Mouse (Mus musculus) adrenal gland, adult 18-20 months (tissue): ENCODE measurements around the gene Bri3. TPM values are rescaled to one million over a fixed set of nuclear protein-coding genes. Genes with fewer than 3 reads are reported as not detected.
A peak's percentile ranks its signal among the peaks of the same experiment; 100 is the strongest.

Experiments used
- DNase-seq, 2 experiments: peaks; one replicate each; pipeline ENCODE4 v3.0.0; 2021 to 2022; ENCODE audit warnings: low spot score in 2 of 2
- total RNA-seq, 2 experiments: library from RNA; stranded (reverse); gene quantifications; 1 replicate in 1 of 2; 2 replicates in 1 of 2; pipeline ENCODE4 v1.2.3; 2021

Gene Bri3
- total RNA-seq, 2 experiments from 2014 or later: 136 to 144 TPM

- DNase-seq: peak; percentile 33
Measured at GRCm38 (mm10) chr5:144411702-144412101, 167.5 kb downstream of the Bri3 start.

DNA sequence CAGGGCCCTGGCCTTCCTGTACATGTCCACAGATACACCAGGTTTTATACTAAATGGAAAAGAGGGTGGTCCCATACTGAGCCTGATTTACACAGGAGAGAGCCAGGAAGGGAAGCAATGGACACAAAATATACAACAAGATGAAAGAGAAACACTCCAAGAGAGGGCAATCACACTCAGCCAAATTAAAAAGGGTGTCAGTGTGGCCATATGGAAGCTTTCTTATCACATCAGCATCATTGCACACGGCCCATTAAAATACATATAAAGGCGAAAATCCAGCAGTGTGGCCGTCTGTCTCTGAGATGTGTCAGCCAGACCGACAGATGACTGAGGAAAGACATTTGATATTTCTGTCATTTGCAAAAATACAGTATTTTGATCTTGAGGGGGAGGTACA, 168.5 kb downstream of the Bri3 start:
- DNase-seq: no peak

- no peak for DNase-seq
Measured at GRCm38 (mm10) chr5:144418456-144418855, 174.2 kb downstream of the Bri3 start.

DNA sequence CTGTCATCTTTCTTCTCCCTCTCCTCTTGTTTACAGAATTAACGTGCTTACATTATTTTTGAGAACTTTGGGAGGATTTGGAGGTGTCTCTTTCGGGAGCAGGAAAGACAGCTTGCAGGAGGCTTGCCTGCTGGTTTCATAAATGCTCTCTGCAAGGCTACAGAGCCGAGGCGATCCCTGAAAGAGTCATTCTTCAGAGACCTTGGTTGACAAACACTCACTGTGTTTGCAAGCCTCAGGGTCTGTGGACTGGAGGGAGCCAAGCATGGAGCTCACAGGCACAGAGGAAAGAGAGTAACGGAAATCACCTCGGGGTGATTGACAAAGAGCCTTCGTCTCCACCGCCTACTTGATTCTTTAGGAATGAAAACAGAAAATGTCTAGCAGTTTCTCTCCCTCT, 175.8 kb downstream of the Bri3 start:
- DNase-seq: no peak

DNA sequence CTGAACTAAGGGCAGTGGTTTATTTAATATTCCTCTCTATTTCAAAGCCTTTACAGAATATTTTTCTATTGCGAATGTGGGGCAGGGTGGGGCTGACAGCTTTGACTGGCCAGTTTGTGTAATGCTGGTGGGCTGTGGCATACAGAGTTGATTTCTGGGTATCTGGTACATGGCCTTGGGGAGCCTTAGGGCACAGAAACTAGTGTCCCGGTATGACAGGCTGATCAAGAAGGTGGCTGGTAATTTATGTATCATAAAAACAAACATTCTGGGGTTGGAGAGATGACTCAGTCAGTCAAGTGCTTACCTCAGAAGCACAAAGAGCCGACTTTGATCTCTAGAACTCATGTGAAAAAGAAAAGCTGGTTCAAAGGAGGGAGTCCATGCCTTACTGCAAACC, 182.5 kb downstream of the Bri3 start:
- DNase-seq: no peak

GRCm38 (mm10) chr5:144427861-144428260, 183.6 kb downstream of the Bri3 start:
- DNase-seq: no peak

GRCm38 (mm10) chr5:144431481-144431880, 187.2 kb downstream of the Bri3 start:
- DNase-seq: no peak

GRCm38 (mm10) chr5:144439286-144440040, 195.2 kb downstream of the Bri3 start:
- DNase-seq: peak; percentile 10 to 32

- peak; percentile 56 to 67 for DNase-seq
Measured at GRCm38 (mm10) chr5:144441831-144442271, 197.6 kb downstream of the Bri3 start.

DNA sequence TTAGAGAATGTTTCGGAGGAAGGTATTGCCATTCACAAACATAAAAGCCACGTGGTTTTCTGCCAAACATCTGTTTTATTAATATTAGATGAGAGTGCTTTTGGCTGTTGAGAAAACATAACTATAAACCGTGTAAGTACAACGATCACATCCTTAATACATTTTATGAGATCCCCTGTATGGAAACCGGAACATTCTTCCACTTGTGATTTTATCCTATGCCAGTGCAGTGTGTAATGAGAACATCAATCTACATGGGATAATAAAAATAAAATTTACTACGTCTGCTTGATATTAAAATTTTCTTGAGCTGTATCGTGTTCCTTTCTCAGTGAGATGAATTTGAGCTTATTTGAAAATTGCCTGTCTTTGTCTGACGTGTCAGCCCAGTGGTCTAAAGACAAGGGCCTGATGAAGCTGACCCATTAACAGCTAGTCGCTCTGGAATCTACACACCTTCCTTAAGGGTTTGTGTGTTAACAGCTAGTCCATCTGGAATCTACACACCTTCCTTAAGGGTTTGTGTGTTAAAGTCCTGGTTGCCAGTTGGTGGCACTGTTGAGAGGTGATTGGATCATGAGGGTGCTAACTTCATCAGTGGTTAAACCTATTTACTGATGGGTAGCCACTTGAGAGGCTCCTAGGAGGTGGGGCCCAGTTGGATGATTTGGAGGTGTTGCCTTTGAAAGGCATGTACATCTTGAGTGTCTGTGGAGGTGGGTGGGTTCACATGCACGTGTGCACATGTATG, 202.4 kb downstream of the Bri3 start:
- no peak for DNase-seq

- no peak for DNase-seq
Measured at GRCm38 (mm10) chr5:144447226-144447616, 203.0 kb downstream of the Bri3 start.

DNA sequence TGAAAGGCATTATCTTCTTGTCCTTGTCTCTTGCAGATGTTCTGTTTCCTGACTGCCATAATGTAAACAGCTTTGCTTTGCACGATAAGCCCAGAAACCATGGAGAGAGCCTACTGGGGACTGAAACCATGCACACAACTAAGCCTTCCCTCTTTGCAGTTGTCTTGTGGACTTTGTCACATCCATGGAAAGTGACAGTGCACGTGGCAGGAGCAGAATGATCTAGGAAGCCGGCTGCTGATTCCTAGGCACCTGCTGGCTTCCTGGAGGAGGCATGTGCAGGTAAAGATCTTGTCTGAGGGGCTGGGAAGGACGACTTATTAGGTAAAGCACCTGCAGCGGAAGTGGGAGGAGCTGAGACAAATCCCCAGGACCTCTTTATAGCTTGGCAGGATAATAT, 203.7 kb downstream of the Bri3 start:
- no peak for DNase-seq

- DNase-seq: no peak
Measured at GRCm38 (mm10) chr5:144452776-144453455, 208.7 kb downstream of the Bri3 start.

DNA sequence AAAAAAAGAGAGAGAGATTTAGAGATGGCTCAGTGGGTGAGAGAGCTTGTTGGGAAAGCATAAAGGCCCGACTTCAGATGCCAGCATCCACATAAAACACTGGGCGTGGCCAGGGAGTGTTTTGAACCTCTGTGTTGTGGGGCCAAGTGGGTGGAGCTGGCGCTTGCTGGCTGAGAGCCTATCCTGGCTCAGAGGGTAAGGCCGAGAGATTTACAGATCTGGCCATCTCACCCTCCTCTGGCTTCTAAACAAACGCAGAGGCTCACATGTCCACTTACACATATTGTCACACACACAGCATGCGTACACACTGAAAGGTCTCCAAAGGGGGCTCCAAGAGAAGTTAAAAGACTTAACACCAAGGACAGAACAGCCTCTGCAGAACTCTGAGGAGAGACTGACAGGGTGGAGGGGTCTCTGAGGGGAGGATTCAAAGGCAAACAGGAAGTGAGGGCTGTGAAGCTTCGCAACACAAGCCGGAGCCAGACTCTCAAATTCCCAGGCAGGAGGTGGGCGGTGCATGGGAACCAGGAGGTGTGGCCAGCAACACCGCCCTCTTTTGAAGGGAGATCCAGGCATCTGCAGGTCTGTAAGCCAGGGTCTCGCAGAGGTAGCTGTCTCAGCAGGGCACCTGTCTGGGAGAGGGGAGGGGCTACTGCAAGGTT, 213.5 kb downstream of the Bri3 start:
- DNase-seq: peak; percentile 22 to 26

DNA sequence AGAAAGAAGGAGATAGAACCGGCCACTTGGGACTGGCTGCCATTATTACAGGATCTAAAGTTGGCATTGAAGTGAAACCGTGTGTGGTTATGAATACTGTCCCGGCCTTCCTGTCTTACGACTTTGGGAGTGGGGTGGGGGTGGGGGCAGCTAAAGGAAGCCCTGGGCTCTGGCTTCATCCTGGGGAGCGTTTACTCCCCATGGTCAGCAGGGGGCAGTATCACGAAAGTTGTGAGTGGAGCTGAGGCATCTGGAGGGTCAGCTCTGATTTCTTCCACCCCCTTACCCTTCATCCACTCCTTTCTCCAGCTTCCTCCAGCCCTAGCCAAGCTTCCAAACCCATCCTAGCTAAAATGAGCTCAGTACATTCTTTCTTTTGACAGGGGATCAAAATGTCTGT, 222.8 kb downstream of the Bri3 start:
- DNase-seq: peak; percentile 15 to 23

DNA sequence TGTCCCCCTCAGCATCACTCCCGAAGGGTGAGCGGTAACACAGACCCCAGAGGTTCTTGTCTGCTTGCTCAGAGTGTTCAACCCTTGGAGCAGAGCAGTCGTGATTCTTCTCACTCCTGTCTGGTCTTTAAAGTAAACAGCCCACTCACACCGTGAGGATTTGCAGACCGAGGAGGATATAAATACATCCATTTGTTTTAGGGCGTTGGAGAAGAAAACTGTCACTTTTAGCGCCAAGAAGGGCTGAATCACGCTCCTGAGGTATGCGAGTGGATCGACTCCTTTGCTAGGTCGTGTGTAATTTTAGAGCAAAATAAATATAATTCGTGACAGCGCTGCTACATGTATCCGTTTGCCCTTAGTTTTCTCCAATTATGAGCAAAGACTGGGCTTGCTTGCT, 228.8 kb downstream of the Bri3 start:
- DNase-seq: no peak

- DNase-seq: no peak
Measured at GRCm38 (mm10) chr5:144479677-144480171, 235.5 kb downstream of the Bri3 start.

DNA sequence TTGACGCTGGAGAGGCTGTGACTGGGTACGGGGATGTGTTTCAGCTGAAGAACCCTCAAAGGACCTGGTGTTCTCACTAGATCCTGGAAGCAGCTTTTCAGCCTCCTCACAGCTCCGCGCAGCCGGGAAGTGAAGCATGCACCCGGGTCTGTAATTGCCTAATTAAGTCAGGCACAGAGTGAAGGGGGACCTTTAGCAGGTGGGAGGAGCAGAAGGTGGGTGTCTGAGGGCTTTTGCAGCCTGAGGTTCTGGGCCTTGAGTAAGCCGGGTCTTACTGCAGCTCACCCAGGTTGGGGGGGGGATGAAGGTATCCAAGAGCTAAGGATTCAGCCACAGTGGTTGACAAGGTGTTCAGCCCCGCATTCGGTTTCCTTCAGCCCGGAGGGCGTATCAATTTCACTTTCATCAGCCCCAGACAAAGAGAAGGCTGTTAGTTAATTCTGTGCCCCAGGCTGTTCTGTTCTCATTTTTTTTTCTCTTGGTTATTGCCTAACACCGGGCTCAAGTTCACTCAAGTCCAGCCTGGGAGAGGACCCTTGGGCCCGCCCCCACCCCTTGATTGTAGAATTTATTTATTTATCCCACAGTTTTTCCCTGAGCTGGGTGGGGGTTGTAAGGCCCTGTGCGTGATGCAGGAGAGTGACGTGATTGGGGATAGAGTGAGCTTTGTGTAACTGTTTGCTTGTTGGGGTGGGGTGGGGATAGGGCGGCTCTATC, 239.6 kb downstream of the Bri3 start:
- no peak for DNase-seq

DNA sequence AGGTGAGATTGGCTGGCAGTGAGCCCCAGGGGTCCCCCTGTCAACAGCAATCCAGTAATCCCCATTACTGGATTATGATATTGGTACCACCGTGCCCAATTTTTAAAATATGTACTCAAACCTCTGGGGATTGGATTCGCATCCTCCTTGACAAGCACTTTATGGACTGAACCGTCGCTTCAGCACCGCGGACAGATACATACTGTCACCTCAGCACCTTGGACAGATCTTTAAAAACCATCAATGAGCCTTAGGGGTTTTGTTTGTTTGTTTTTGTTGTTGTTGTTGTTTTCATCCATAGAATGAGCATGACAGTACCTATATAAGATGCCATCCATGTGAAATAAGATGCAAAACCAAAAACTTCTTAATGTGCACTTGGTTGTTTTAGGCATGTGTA, 247.1 kb downstream of the Bri3 start:
- peak in 1 of 2 experiments; percentile 6 for DNase-seq
